Mouse (Mus musculus) liver, embryonic 11.5 days (tissue): ENCODE results near the gene 4930524J08Rik. TPM values are rescaled to one million over a fixed set of nuclear protein-coding genes. Genes with fewer than 3 reads are reported as not detected.

Source experiments
- ATAC-seq: fragments of 200-750 bp; cut with Nextera tagmentation; replicated peaks from 2 replicates; pipeline ENCODE4 v1.8.0; 2017; ENCODE audit warnings: moderate number of reproducible peaks, mild to moderate bottlenecking, moderate TSS enrichment, moderate library complexity; ENCODE audit not compliant: low FRiP score
- DNase-seq: peaks from one replicate; pipeline ENCODE4 v3.0.0-alpha.2; 2017; ENCODE audit warnings: low spot score
- H3K27ac ChIP-seq: fragments of 300-500 bp; sonication (generic); 2 replicates; pipeline ENCODE4 v1.5.1; 2014; ENCODE audit warnings: mild to moderate bottlenecking, low read depth, low read length, control low read depth
- H3K27me3 ChIP-seq: fragments of 300-500 bp; sonication (generic); replicated peaks from 2 replicates; pipeline ENCODE4 v1.6.1; 2014; ENCODE audit warnings: low read length, mixed read lengths; ENCODE audit not compliant: control insufficient read depth, insufficient read depth
- H3K36me3 ChIP-seq: fragments of 300-500 bp; sonication (generic); 2 replicates; pipeline ENCODE4 v1.6.1; 2014; ENCODE audit warnings: mild to moderate bottlenecking, low read length, moderate library complexity, mixed read lengths; ENCODE audit not compliant: control insufficient read depth, insufficient read depth
- H3K4me1 ChIP-seq: fragments of 300-500 bp; sonication (generic); replicated peaks from 2 replicates; pipeline ENCODE4 v1.6.1; 2014; ENCODE audit warnings: low read length, mixed read lengths; ENCODE audit not compliant: control insufficient read depth, insufficient read depth
- H3K4me2 ChIP-seq: fragments of 300-500 bp; sonication (generic); 2 replicates; pipeline ENCODE4 v1.6.1; 2014; ENCODE audit warnings: mild to moderate bottlenecking, control low read depth, moderate library complexity
- H3K4me3 ChIP-seq: fragments of 300-500 bp; sonication (generic); 2 replicates; pipeline ENCODE4 v1.5.1; 2014; ENCODE audit warnings: low read depth, low read length, control low read depth
- H3K9ac ChIP-seq: fragments of 300-500 bp; sonication (generic); 2 replicates; pipeline ENCODE4 v1.6.1; 2014; ENCODE audit warnings: low read depth, low read length, control low read depth
- H3K9me3 ChIP-seq: fragments of 300-500 bp; sonication (generic); 2 replicates; pipeline ENCODE4 v1.6.1; 2016; ENCODE audit warnings: low read length, inconsistent platforms, mixed read lengths; ENCODE audit not compliant: control insufficient read depth
- WGBS: fragments of 180-500 bp; shearing (Covaris S2); extraction: QIAGEN DNeasy Blood & Tissue Kit; methylation state at CpG from one replicate; pipeline ENCODE4 v1.1.7; 2014; 5-methylcytosine and 5-hydroxymethylcytosine counted together
- polyA plus RNA-seq: library from polyadenylated mRNA; unstranded; fragments of >200 nt; fragmentation: Nextera tagmentation; extraction: Ambion mirVana; gene quantifications from 2 replicates; pipeline ENCODE4 v1.2.1, GENCODE M21; 2014

4930524J08Rik gene
- polyA plus RNA-seq, 1 experiment from 2014 or later: 1.9 TPM

DNA sequence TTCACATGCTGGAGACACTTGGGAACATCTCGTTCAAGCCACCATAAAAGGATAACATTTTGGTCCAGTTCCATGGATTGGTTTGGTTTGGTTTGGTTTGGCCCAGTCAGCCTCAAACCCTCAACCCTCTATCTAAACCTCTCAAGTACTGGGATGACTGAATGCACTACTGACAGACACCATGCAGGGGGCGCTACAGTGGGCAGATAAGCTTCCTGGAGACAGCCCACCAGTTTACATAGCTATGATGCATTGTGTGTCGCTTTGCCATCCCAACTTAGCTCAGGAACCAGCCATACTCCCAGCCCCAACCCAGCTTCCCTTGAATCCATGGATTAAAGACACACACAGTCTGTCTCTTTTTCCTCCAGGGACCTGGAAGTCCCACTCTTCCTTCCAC lies 29.6 kb downstream of the 4930524J08Rik start:
- no peak for DNase-seq
- Histone ChIP-seq H3K4me3 (no peak overlapping the region), H3K9ac (no peak overlapping the region), H3K4me2 (no peak overlapping the region), H3K27me3 (no peaks in the 10 kb centered on the region), H3K4me1 (peaks cover 10% of the 10 kb centered on the region), H3K9me3 (no peaks in the 10 kb centered on the region), H3K27ac (no peak overlapping the region), H3K36me3 (no peaks in the 10 kb centered on the region)
- ATAC-seq: no peak
- 52% methylated on average over 3 of the region's 3 CpGs for WGBS

DNA sequence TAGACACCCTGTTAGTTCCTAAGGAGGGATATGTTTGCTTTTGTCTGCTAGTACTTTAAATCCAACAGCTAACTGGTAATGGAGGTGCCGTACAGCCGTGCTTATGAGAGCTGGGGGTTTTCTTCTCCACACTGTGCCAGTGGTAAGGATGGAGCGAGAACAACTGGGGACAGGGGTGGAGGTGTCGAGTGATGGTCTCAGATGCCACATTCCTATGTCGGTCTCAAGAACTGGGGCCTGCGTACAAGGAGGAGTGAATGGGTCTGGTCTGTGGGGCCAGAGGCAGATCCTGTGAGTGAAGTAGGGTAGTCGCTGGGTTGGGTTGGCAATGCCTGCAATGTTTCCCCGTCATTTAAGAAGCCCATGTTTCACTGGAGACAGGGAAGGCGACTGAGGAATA lies 33.7 kb downstream of the 4930524J08Rik start:
- Histone ChIP-seq H3K4me3 (no peak overlapping the region), H3K9ac (no peak overlapping the region), H3K27ac (no peak overlapping the region), H3K9me3 (no peaks in the 10 kb centered on the region), H3K36me3 (no peaks in the 10 kb centered on the region), H3K27me3 (no peaks in the 10 kb centered on the region), H3K4me2 (no peak overlapping the region), H3K4me1 (no peaks in the 10 kb centered on the region)
- DNase-seq (no peak), ATAC-seq (no peak)
- WGBS: 84% methylated on average over 9 of the region's 9 CpGs

DNA sequence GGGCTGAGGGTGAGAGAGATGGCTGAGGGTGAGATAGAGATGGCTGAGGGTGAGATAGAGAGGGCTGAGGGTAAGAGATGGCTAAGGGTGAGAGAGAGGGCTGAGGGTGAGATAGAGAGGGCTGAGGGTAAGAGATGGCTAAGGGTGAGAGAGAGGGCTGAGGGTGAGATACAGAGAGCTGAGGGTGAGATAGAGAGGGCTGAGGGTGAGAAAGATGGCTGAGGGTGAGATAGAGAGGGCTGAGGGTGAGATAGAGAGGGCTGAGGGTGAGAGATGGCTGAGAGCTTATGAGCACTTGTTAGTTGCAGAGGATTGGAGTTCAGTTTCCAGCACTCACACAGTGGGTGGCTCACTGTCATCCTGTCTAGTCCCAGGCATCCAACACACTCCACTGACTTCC lies 41.2 kb downstream of the 4930524J08Rik start:
- Histone ChIP-seq H3K4me1 (no peaks in the 10 kb centered on the region), H3K4me3 (no peak overlapping the region), H3K9me3 (no peaks in the 10 kb centered on the region), H3K9ac (no peak overlapping the region), H3K36me3 (no peaks in the 10 kb centered on the region), H3K4me2 (no peak overlapping the region), H3K27ac (no peak overlapping the region), H3K27me3 (no peaks in the 10 kb centered on the region)
- DNase-seq: no peak
- ATAC-seq: peak; percentile 84

DNA sequence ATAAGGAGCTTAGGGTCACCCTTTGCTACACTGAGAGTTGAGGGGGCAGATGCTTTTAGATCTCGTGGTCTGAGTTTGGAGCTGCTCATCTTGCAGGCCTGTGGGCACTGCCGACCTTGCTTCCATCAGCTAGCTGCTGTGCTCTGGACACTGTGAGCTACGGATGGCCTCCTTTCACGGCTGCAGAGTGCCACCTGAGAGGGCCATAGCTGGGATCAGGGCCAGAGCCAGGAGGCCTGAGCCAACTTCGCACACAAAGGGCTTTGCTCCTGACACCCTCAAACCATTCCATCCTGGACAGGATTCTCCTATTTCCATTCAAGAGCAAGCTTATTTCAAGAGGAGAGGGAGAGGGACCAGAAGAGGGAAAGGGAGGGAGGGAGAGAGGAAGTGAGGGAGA lies 45.5 kb downstream of the 4930524J08Rik start:
- no peak for ATAC-seq
- no peaks in the 10 kb centered on the region for H3K27me3 ChIP-seq
- no peak overlapping the region for H3K4me2 ChIP-seq
- H3K27ac ChIP-seq: no peak overlapping the region
- 78% methylated on average over 5 of the region's 5 CpGs for WGBS
- H3K9ac ChIP-seq: no peak overlapping the region
- H3K9me3 ChIP-seq: no peaks in the 10 kb centered on the region
- no peak overlapping the region for H3K4me3 ChIP-seq
- no peaks in the 10 kb centered on the region for H3K36me3 ChIP-seq
- H3K4me1 ChIP-seq: no peaks in the 10 kb centered on the region
- no peak for DNase-seq

DNA sequence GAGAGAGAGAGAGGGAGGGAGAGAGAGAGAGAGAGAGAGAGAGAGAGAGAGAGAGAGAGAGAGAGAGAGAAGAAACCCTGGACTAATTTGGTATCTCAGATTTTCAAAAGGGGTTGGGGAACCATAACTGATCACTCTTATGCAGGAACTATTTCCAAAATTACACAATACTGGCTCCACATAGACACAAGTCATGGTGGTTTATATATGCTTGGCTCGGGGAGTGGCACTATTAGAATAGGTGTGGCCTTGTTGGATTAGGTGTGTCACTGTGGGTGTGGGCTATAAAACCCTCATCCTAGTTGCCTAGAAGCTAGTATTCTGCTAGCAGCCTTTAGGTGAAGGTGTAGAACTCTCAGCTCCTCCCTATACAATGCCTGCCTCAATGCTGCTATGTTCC lies 46.0 kb downstream of the 4930524J08Rik start:
- H3K9ac ChIP-seq: no peak overlapping the region
- no peaks in the 10 kb centered on the region for H3K27me3 ChIP-seq
- ATAC-seq: no peak
- no peak overlapping the region for H3K4me2 ChIP-seq
- H3K36me3 ChIP-seq: no peaks in the 10 kb centered on the region
- no peaks in the 10 kb centered on the region for H3K9me3 ChIP-seq
- DNase-seq: no peak
- no peak overlapping the region for H3K27ac ChIP-seq
- no peak overlapping the region for H3K4me3 ChIP-seq
- 73% methylated on average over 1 of the region's 1 CpGs for WGBS
- no peaks in the 10 kb centered on the region; the same call in 1 of the 2 replicates for H3K4me1 ChIP-seq

Other genes starting within 250 kb of the 4930524J08Rik start
- gene Rasgef1b, start 250.0 kb upstream of the 4930524J08Rik start, polyA plus RNA-seq: 11.2 and 13.3 TPM in 2 replicates
- gene Vamp9, start 72.8 kb upstream of the 4930524J08Rik start, polyA plus RNA-seq: not detected in 2 replicates
- 150 and 152 TPM in 2 replicates for gene Hnrnpd, start 123 bp upstream of the 4930524J08Rik start, polyA plus RNA-seq
- gene Hnrnpdl, start 60.6 kb downstream of the 4930524J08Rik start, polyA plus RNA-seq: 143 and 157 TPM in 2 replicates
- gene Enoph1, start 60.9 kb downstream of the 4930524J08Rik start, polyA plus RNA-seq: 52.6 and 61.2 TPM in 2 replicates
- 1.2 and 2.3 TPM in 2 replicates for gene Tmem150c, start 180.7 kb downstream of the 4930524J08Rik start, polyA plus RNA-seq